Mouse (Mus musculus): ENCODE measurements around the gene Lrrfip1.

Gene Lrrfip1

GRCm38 (mm10) chr1:91169157-91169556 is 170.6 kb downstream of the Lrrfip1 start:
- no peak for DNase-seq

GRCm38 (mm10) chr1:91174796-91175195 is 176.3 kb downstream of the Lrrfip1 start:
- no peak for DNase-seq

GRCm38 (mm10) chr1:91176026-91176425 is 177.5 kb downstream of the Lrrfip1 start:
- DNase-seq: no peak

GRCm38 (mm10) chr1:91176871-91177270 is 178.3 kb downstream of the Lrrfip1 start:
- no peak for DNase-seq

Measured in kidney, postnatal 4 days (tissue).